13 mouse cellular contexts compared by ENCODE assay signal in genomic region chr13:110145019-110145418, GRCm38 (mm10).
A peak's percentile ranks its signal among the peaks of the same experiment; 100 is the strongest.
DNase-seq lines count a peak whose midpoint lies in the region; ATAC-seq lines count a peak whose summit lies in the region.
"Had no signal": no experiment of that assay in that cellular context is flagged by ENCODE, and none has a peak within 500 bp of the region (broad histone marks: within the 10 kb centered on the region; RNA-seq: fewer than 3 reads in every experiment).

No protein-coding gene starts in this region.

- H3K36me3 ChIP-seq in forebrain, embryonic 14.5 days (ENCODE audit: control insufficient read depth, insufficient read depth, low read length), result no peaks in the 10 kb centered on the region
- no peaks in the 10 kb centered on the region for H3K36me3 ChIP-seq in forebrain, embryonic 12.5 days (replicated peaks)
- no peaks in the 10 kb centered on the region for H3K36me3 ChIP-seq in midbrain, embryonic 10.5 days
- H3K36me3 ChIP-seq: kidney, embryonic 15.5 days had no signal

- H3K9ac ChIP-seq in forebrain, embryonic 14.5 days (ENCODE audit: low read length), result no peak overlapping the region
- no peak overlapping the region for H3K9ac ChIP-seq in forebrain, embryonic 12.5 days
- H3K9ac ChIP-seq: kidney, embryonic 15.5 days had no signal

- H3K27me3 ChIP-seq in forebrain, embryonic 14.5 days (replicated peaks; ENCODE audit: control insufficient read depth, insufficient read depth, low read length), result no peaks in the 10 kb centered on the region
- no peaks in the 10 kb centered on the region for H3K27me3 ChIP-seq in forebrain, embryonic 12.5 days
- no peaks in the 10 kb centered on the region for H3K27me3 ChIP-seq in midbrain, embryonic 10.5 days (ENCODE audit: low read depth, poor library complexity, severe bottlenecking)
- H3K27me3 ChIP-seq: kidney, embryonic 15.5 days had no signal

- 34% methylated on average over 8 of the region's 8 CpGs for WGBS in forebrain, embryonic 14.5 days
- 74% methylated on average over 8 of the region's 8 CpGs for WGBS in forebrain, embryonic 12.5 days
- WGBS in midbrain, embryonic 10.5 days, result 73% methylated on average over 8 of the region's 8 CpGs

- H3K9me3 ChIP-seq in forebrain, embryonic 14.5 days (replicated peaks; ENCODE audit: control insufficient read depth, low read length), result no peaks in the 10 kb centered on the region
- H3K9me3 ChIP-seq in forebrain, embryonic 12.5 days, result no peaks in the 10 kb centered on the region
- no peaks in the 10 kb centered on the region for H3K9me3 ChIP-seq in midbrain, embryonic 10.5 days (replicated peaks)
- H3K9me3 ChIP-seq: kidney, embryonic 15.5 days had no signal

- H3K4me3 ChIP-seq in forebrain, embryonic 14.5 days (ENCODE audit: low read depth, low read length), result no peak overlapping the region
- H3K4me3 ChIP-seq in forebrain, embryonic 12.5 days (replicated peaks), result no peak overlapping the region
- H3K4me3 ChIP-seq in midbrain, embryonic 10.5 days, result no peak overlapping the region
- H3K4me3 ChIP-seq: kidney, embryonic 15.5 days had no signal

- peaks cover 16% of the 10 kb centered on the region for H3K4me1 ChIP-seq in forebrain, embryonic 14.5 days (ENCODE audit: control insufficient read depth, insufficient read depth, low read length)
- peaks cover 10% of the 10 kb centered on the region; the same call in 1 of the 2 replicates for H3K4me1 ChIP-seq in forebrain, embryonic 12.5 days
- peaks cover 15% of the 10 kb centered on the region; the same call in 1 of the 2 replicates for H3K4me1 ChIP-seq in midbrain, embryonic 10.5 days
- H3K4me1 ChIP-seq: kidney, embryonic 15.5 days had no signal

- H3K4me2 ChIP-seq in forebrain, embryonic 14.5 days (ENCODE audit: low read length), result 0 out of 2 replicates have a peak overlapping the region, but pooled peaks have one; percentile 2
- H3K4me2 ChIP-seq in forebrain, embryonic 12.5 days, result no peak overlapping the region
- H3K4me2 ChIP-seq: kidney, embryonic 15.5 days had no signal

- ATAC-seq in forebrain, embryonic 14.5 days, result peak; percentile 84
- no peak for ATAC-seq in forebrain, embryonic 12.5 days (ENCODE audit: low FRiP score)

- peak overlapping the region; percentile 30; the same call in 1 of the 2 replicates for H3K27ac ChIP-seq in forebrain, embryonic 14.5 days (ENCODE audit: low read depth, low read length)
- H3K27ac ChIP-seq in forebrain, embryonic 12.5 days, result no peak overlapping the region
- H3K27ac ChIP-seq in midbrain, embryonic 10.5 days (replicated peaks), result peak overlapping the region; percentile 67
- H3K27ac ChIP-seq: kidney, embryonic 15.5 days had no signal

- DNase-seq in forebrain, embryonic 14.5 days (ENCODE audit: low spot score), result peak; percentile 75
- peak; percentile 74 for DNase-seq in MN1 (ENCODE audit: low spot score)
- peak; percentile 75 for DNase-seq in cerebellum, adult 8-10 months
- DNase-seq in midbrain, embryonic 10.5 days (ENCODE audit: low spot score), result no peak
- no peak for DNase-seq in urinary bladder, postnatal 4 days (ENCODE audit: low spot score in 2 of 2)
- DNase-seq in urinary bladder, postnatal 14 days (ENCODE audit: low spot score), result no peak
- no peak for DNase-seq in gastrocnemius, adult 8-10 months (ENCODE audit: low spot score in 2 of 2)
- DNase-seq: adrenal gland, adult 8-10 months; heart, postnatal 36 days; layer of hippocampus, postnatal 36 days; lung, postnatal 4 days had no signal

Comparison
In these comparisons a context has a peak if more than half of its experiments do, and no peak if none do; other contexts are left out.
1. DNase-seq: peak in forebrain, embryonic 14.5 days (single experiment), MN1 (single experiment) and cerebellum, adult 8-10 months (single experiment); none in midbrain, embryonic 10.5 days (single experiment), urinary bladder, postnatal 4 days (0 of 2), urinary bladder, postnatal 14 days (single experiment) and gastrocnemius, adult 8-10 months (0 of 2).